Mouse (Mus musculus): ENCODE measurements around the gene Cdk5rap3. TPM values are rescaled to one million over a fixed set of nuclear protein-coding genes. Genes with fewer than 3 reads are reported as not detected.
A peak's percentile ranks its signal among the peaks of the same experiment; 100 is the strongest.

The Cdk5rap3 gene
- polyA plus RNA-seq, 1 experiment from 2014 or later, result 116 TPM

DNA sequence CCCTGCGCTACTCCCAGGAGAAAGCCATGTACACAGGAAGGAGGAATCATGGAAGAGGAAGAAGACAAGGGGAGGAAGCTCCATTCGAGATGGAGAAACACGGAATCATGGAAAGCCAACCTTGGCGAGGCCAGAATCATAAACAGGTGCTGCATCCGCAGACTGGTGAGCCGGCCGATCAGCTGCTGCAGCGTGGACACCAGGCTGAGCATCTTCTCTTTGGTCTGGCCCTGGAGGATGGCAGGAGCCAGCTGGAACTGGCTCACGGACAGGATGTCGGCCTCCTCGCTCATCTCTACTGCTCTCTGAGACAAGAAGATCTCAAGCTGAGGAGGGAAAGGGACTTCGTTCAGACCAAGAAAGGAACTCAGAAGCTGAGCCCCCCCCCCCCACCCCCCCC is 7.7 kb downstream of the Cdk5rap3 start:
- no peak for ATAC-seq (ENCODE audit: low FRiP score, low read depth)
- Histone ChIP-seq H3K36me3 (peaks cover 45% of the 10 kb centered on the region), H3K9me3 (no peaks in the 10 kb centered on the region), H3K4me3 (no peak overlapping the region), H3K4me2 (replicated peaks) (no peak overlapping the region), H3K9ac (replicated peaks) (no peak overlapping the region), H3K27me3 (no peaks in the 10 kb centered on the region), H3K27ac (replicated peaks) (peak overlapping the region; percentile 81), H3K4me1 (peaks cover 54% of the 10 kb centered on the region)
- 92% methylated on average over 12 of the region's 12 CpGs for WGBS

- H3K4me1 ChIP-seq, result peaks cover 74% of the 10 kb centered on the region
- H3K9ac ChIP-seq (replicated peaks), result peak overlapping the region; percentile 8
- peaks cover 38% of the 10 kb centered on the region for H3K36me3 ChIP-seq
- H3K4me3 ChIP-seq, result no peak overlapping the region
- H3K4me2 ChIP-seq (replicated peaks), result no peak overlapping the region
- WGBS, result 48% methylated on average over 15 of the region's 15 CpGs
- ATAC-seq (ENCODE audit: low FRiP score, low read depth), result no peak
- H3K27ac ChIP-seq (replicated peaks), result peak overlapping the region; percentile 81
- H3K9me3 ChIP-seq, result no peaks in the 10 kb centered on the region
- no peaks in the 10 kb centered on the region for H3K27me3 ChIP-seq
These were observed 9.7 kb downstream of the Cdk5rap3 start for GRCm38 (mm10) chr11:96906431-96907161.

- H3K9ac ChIP-seq (replicated peaks), result peak overlapping the region; percentile 15; the same call in 1 of the 2 replicates
- H3K27me3 ChIP-seq, result no peaks in the 10 kb centered on the region
- peaks cover 94% of the 10 kb centered on the region for H3K4me1 ChIP-seq
- peaks cover 16% of the 10 kb centered on the region for H3K36me3 ChIP-seq
- 5% methylated on average over 16 of the region's 16 CpGs for WGBS
- H3K4me3 ChIP-seq, result no peak overlapping the region
- H3K27ac ChIP-seq (replicated peaks), result peak overlapping the region; percentile 97
- H3K4me2 ChIP-seq (replicated peaks), result peak overlapping the region; percentile 21; the same call in 1 of the 2 replicates
- ATAC-seq (ENCODE audit: low FRiP score, low read depth), result peak; percentile 68
- no peaks in the 10 kb centered on the region for H3K9me3 ChIP-seq
These were observed 13.4 kb downstream of the Cdk5rap3 start for GRCm38 (mm10) chr11:96902639-96903635.

DNA sequence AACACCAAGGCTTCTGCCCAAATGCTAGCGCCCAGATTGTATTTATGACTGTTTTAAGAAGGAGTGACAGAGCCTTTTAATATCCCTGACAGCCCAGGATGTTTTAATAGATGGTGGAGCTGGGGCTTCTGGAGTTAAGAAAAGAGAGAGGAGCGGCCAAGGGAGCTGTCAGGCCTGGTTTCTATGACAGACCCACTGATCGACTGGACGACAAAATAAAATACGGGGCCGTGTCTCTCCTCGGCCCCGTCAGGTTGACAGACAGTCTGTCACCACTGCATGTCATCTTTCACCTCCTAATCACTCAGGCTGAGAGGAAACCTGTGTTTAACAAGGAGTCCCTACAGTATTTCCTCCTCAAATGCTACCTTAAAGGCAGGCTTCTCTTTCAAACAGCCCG is 15.0 kb downstream of the Cdk5rap3 start:
- Histone ChIP-seq H3K36me3 (peaks cover under 1% of the 10 kb centered on the region; the same call in 1 of the 2 replicates), H3K9me3 (no peaks in the 10 kb centered on the region), H3K27me3 (no peaks in the 10 kb centered on the region), H3K9ac (replicated peaks) (no peak overlapping the region), H3K4me2 (replicated peaks) (peak overlapping the region; percentile 1; the same call in 1 of the 2 replicates), H3K27ac (replicated peaks) (peak overlapping the region; percentile 97), H3K4me1 (peaks cover 94% of the 10 kb centered on the region), H3K4me3 (no peak overlapping the region)
- 38% methylated on average over 9 of the region's 9 CpGs for WGBS
- ATAC-seq (ENCODE audit: low FRiP score, low read depth), result no peak

DNA sequence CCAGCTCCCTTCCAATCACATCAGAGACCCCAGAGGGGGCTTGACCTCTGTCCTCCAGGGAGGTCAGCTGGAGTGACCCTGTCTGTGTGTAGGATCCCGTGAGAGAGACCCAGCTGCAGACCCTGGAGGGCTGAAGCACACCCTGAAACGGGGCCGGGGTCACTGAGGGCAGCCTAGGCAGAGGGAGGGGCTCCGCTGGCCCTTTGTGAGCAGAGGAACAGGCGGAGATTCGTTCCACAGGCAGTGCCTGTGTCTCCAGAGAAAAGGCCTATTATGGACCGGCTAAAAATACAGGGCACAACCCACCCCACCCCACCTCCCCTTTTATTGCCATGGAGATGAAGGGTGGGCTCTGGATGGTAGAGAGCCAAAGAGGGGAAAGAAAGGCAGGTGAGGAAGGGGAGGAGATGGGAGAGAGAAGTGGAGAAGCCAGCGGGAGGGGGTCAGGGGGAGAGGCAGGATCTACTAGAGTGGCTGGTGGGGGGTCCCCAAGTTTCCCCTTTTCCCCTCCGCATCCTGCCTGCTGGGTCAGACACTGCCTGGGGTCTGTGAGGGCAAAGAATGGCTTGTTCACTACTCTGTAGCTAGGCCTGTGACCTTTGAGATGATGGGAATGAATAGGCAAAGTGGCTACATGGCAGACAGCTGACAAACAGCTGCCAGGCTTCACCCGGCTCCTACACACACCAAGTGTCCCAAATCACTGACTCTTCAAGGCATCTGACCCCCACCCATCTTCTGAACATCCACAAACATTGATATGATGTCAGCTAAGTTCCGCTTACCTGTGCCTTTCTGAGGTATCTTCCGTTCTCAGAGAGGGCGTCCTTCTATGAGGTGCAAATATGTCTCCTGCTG is 16.6 kb downstream of the Cdk5rap3 start:
- Histone ChIP-seq H3K9me3 (no peaks in the 10 kb centered on the region), H3K4me1 (peaks cover 81% of the 10 kb centered on the region), H3K4me2 (replicated peaks) (peak overlapping the region; percentile 36), H3K9ac (replicated peaks) (no peak overlapping the region; the same call in 1 of the 2 replicates), H3K27me3 (no peaks in the 10 kb centered on the region), H3K36me3 (no peaks in the 10 kb centered on the region), H3K27ac (replicated peaks) (peak overlapping the region; percentile 97), H3K4me3 (no peak overlapping the region)
- 22% methylated on average over 13 of the region's 13 CpGs for WGBS
- ATAC-seq (ENCODE audit: low FRiP score, low read depth), result peak; percentile 86

GRCm38 (mm10) chr11:96895886-96896285 is 20.4 kb downstream of the Cdk5rap3 start:
- no peak for ATAC-seq (ENCODE audit: low FRiP score, low read depth)
- 91% methylated on average over 4 of the region's 4 CpGs for WGBS
- H3K4me1 ChIP-seq, result peaks cover 67% of the 10 kb centered on the region
- H3K27me3 ChIP-seq, result no peaks in the 10 kb centered on the region
- H3K9ac ChIP-seq (replicated peaks), result no peak overlapping the region
- H3K36me3 ChIP-seq, result no peaks in the 10 kb centered on the region
- H3K4me2 ChIP-seq (replicated peaks), result no peak overlapping the region
- 0 out of 2 replicates have a peak overlapping the region, but pooled peaks have one; percentile 63 for H3K27ac ChIP-seq (replicated peaks)
- H3K4me3 ChIP-seq, result no peak overlapping the region
- H3K9me3 ChIP-seq, result no peaks in the 10 kb centered on the region

GRCm38 (mm10) chr11:96893203-96893842 is 23.0 kb downstream of the Cdk5rap3 start:
- WGBS, result 47% methylated on average over 11 of the region's 11 CpGs
- Histone ChIP-seq H3K4me1 (peaks cover 43% of the 10 kb centered on the region), H3K9ac (replicated peaks) (no peak overlapping the region)

DNA sequence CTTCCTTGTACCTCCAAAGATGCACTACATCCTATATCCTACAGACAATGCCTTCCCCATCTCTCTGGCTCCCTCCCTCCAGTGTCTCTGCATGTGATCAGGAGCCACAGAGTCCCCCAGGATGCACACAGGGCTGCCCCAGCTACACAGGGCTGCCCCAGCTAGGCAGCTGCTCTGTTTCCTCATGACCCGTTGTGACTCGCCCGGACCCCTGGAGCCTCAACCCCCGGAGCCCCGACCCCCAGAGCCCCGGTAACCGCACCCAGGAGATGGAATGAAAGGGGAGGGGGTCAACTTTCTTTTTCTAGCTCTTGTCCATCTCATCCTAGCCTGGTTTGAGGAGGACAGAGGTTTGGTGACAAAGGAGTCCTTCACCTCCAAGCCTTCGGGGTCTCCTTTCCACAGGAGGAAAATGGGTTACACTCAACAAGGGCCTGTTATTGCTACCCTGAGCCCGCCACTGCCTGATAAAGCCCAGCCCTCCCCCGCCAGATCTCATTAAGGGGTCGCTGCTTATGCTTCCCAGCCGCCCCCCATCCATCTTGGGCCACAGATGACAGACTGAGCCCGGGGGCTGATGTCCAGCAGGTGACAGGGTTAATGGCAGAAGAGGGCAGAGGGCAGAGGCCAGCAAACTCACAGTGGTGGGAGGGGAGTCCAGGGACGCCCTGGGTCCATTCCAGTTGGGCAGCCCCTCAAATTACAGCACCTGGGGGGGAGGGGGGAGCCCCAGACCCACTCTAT is 24.3 kb downstream of the Cdk5rap3 start:
- no peaks in the 10 kb centered on the region for H3K9me3 ChIP-seq
- H3K36me3 ChIP-seq, result no peaks in the 10 kb centered on the region
- H3K9ac ChIP-seq (replicated peaks), result no peak overlapping the region
- H3K27me3 ChIP-seq, result no peaks in the 10 kb centered on the region
- peak overlapping the region; percentile 86; the same call in 1 of the 2 replicates for H3K27ac ChIP-seq (replicated peaks)
- H3K4me2 ChIP-seq (replicated peaks), result no peak overlapping the region
- 51% methylated on average over 14 of the region's 14 CpGs for WGBS
- peaks cover 36% of the 10 kb centered on the region for H3K4me1 ChIP-seq
- no peak for ATAC-seq (ENCODE audit: low FRiP score, low read depth)
- H3K4me3 ChIP-seq, result no peak overlapping the region

More at GRCm38 (mm10) chr11:96893203-96893842, 23.0 kb downstream of the Cdk5rap3 start:
- Histone ChIP-seq H3K9me3 (no peaks in the 10 kb centered on the region), H3K4me3 (no peak overlapping the region), H3K27ac (replicated peaks) (peak overlapping the region; percentile 86), H3K36me3 (no peaks in the 10 kb centered on the region), H3K27me3 (no peaks in the 10 kb centered on the region), H3K4me2 (replicated peaks) (no peak overlapping the region)
- peak; percentile 73 for ATAC-seq (ENCODE audit: low FRiP score, low read depth)

GRCm38 (mm10) chr11:96886942-96887546 is 29.3 kb downstream of the Cdk5rap3 start:
- no peak for ATAC-seq (ENCODE audit: low FRiP score, low read depth)
- Histone ChIP-seq H3K27ac (replicated peaks) (peak overlapping the region; percentile 90), H3K4me3 (no peak overlapping the region), H3K4me2 (replicated peaks) (no peak overlapping the region), H3K9me3 (no peaks in the 10 kb centered on the region), H3K36me3 (no peaks in the 10 kb centered on the region), H3K9ac (replicated peaks) (0 out of 2 replicates have a peak overlapping the region, but pooled peaks have one; percentile 20), H3K27me3 (no peaks in the 10 kb centered on the region), H3K4me1 (peaks cover 28% of the 10 kb centered on the region)
- WGBS, result 87% methylated on average over 8 of the region's 8 CpGs

- Histone ChIP-seq H3K36me3 (no peaks in the 10 kb centered on the region), H3K9ac (replicated peaks) (peak overlapping the region; percentile 16; the same call in 1 of the 2 replicates), H3K27ac (replicated peaks) (peak overlapping the region; percentile 90), H3K27me3 (no peaks in the 10 kb centered on the region), H3K4me2 (replicated peaks) (no peak overlapping the region), H3K4me3 (no peak overlapping the region), H3K9me3 (no peaks in the 10 kb centered on the region), H3K4me1 (peaks cover 26% of the 10 kb centered on the region)
- WGBS, result 25% methylated on average over 5 of the region's 5 CpGs
- ATAC-seq (ENCODE audit: low FRiP score, low read depth), result peak; percentile 77
These were observed 30.4 kb downstream of the Cdk5rap3 start for GRCm38 (mm10) chr11:96885901-96886340.
